Mouse (Mus musculus) liver, embryonic 16.5 days (tissue): ENCODE data around the gene Gns. TPM values are rescaled to one million over a fixed set of nuclear protein-coding genes. Genes with fewer than 3 reads are reported as not detected.

Source experiments
- polyA plus RNA-seq: library from polyadenylated mRNA; unstranded; fragments of >200 nt; fragmentation: Nextera tagmentation; extraction: Ambion mirVana; gene quantifications from 2 replicates; pipeline ENCODE4 v1.2.1, GENCODE M21; 2015

Gns gene
- polyA plus RNA-seq, 1 experiment from 2014 or later: 22.3 TPM

Other genes with a start within 250 kb of the Gns start
- gene Tbc1d30, start 13.8 kb upstream of the Gns start, polyA plus RNA-seq: 0.48 and 0.61 TPM in 2 replicates
- 12.1 and 13.3 TPM in 2 replicates for gene Rassf3, start 111.3 kb downstream of the Gns start, polyA plus RNA-seq
- 19.8 and 20.5 TPM in 2 replicates for gene Tbk1, start 221.7 kb downstream of the Gns start, polyA plus RNA-seq